ENCODE assay signal across 8 mouse cellular contexts in the genomic region with DNA sequence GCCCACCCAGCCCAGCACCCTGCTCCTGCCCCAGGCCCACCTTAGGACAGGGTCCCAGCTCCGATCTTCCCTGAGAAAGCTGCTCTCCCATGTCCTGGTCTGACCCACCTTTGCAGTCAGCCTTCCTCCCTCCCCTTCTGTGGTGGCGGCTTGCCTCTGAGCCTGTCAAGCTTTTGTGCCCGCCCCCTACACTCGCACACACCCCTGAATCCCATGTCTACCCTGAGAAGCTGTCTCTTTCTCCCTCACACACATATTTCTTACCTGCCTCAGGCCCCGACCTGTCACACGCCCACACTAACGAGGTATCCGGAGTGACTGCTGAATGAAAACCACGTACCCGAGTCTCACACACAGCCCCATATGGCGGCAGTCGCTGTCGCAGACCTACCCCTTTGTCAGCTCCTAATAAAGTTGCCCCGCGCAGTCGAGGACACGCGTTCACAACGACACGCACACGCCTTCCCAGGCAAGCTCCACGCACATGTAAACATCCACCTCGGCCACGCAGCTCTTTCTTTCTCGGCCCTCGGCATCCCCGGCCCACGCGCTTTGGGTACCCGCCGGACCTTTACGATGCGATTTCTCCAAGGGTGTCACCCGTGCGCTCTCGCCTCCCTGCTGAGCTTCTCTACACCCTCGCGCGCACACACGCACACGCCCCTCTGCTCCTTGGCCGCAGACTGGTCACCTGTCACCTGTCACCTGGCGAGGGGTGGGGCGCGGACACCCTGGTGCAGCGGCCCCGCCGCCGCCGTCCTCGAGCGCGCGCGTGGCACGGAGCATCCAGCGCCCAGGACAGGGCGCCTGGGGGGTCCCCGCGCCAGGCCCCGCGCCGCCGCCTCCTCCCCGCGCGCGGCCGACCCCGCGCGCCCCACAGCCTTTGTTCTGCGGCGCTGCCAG. TPM values are rescaled to one million over a fixed set of nuclear protein-coding genes. Genes with fewer than 3 reads are reported as not detected.
DNase-seq lines count a peak whose midpoint lies in the region; ATAC-seq lines count a peak whose summit lies in the region.

No protein-coding gene starts in this region.

- H3K4me1 ChIP-seq in lung, embryonic 16.5 days (replicated peaks; ENCODE audit: control insufficient read depth, insufficient read depth, low read length), result peaks cover 9% of the 10 kb centered on the region
- H3K4me1 ChIP-seq in heart, embryonic 15.5 days (replicated peaks), result peaks cover 18% of the 10 kb centered on the region
- peaks cover 32% of the 10 kb centered on the region for H3K4me1 ChIP-seq in limb, embryonic 13.5 days
- H3K4me1 ChIP-seq in neural tube, embryonic 14.5 days (ENCODE audit: control insufficient read depth, insufficient read depth, low read length), result peaks cover 23% of the 10 kb centered on the region

- ATAC-seq in lung, embryonic 16.5 days (ENCODE audit: low read depth), result peak; percentile 44
- ATAC-seq in heart, embryonic 15.5 days (replicated peaks; ENCODE audit: insufficient number of reproducible peaks, insufficient read depth, low FRiP score, low read depth), result peak; percentile 44; the same call in 1 of the 2 replicates
- peak; percentile 60 for ATAC-seq in limb, embryonic 13.5 days (ENCODE audit: low FRiP score, low read depth)
- ATAC-seq in neural tube, embryonic 14.5 days (ENCODE audit: low read depth), result peak; percentile 58

- H3K4me2 ChIP-seq in lung, embryonic 16.5 days (ENCODE audit: low read depth, low read length), result peak overlapping the region; percentile 100
- H3K4me2 ChIP-seq in heart, embryonic 15.5 days, result peak overlapping the region; percentile 99
- peak overlapping the region; percentile 96 for H3K4me2 ChIP-seq in limb, embryonic 13.5 days (replicated peaks)
- peak overlapping the region; percentile 93 for H3K4me2 ChIP-seq in neural tube, embryonic 14.5 days (ENCODE audit: low read depth, low read length)

- peak overlapping the region; percentile 75 for H3K4me3 ChIP-seq in lung, embryonic 16.5 days (ENCODE audit: low read length)
- peak overlapping the region; percentile 83 for H3K4me3 ChIP-seq in heart, embryonic 15.5 days
- H3K4me3 ChIP-seq in limb, embryonic 13.5 days, result peak overlapping the region; percentile 87
- peak overlapping the region; percentile 79 for H3K4me3 ChIP-seq in neural tube, embryonic 14.5 days (ENCODE audit: low read depth, low read length)

- no peak overlapping the region for H3K27ac ChIP-seq in lung, embryonic 16.5 days (ENCODE audit: low read length)
- no peak overlapping the region for H3K27ac ChIP-seq in heart, embryonic 15.5 days
- H3K27ac ChIP-seq in limb, embryonic 13.5 days, result 0 out of 2 replicates have a peak overlapping the region, but pooled peaks have one; percentile 15
- H3K27ac ChIP-seq in neural tube, embryonic 14.5 days (ENCODE audit: low read depth, low read length), result peak overlapping the region; percentile 95

- peak; percentile 34 for DNase-seq in adrenal gland, postnatal 10 days
- DNase-seq in adrenal gland, postnatal 25 days, result no peak
- DNase-seq in lung, postnatal 14 days, result no peak
- DNase-seq in B cell, adult 2 months, result no peak

- WGBS in lung, embryonic 16.5 days, result 5% methylated on average over 58 of the region's 74 CpGs
- 4% methylated on average over 67 of the region's 74 CpGs for WGBS in heart, embryonic 15.5 days
- 1% methylated on average over 72 of the region's 74 CpGs for WGBS in limb, embryonic 13.5 days
- 2% methylated on average over 42 of the region's 74 CpGs for WGBS in neural tube, embryonic 14.5 days

- 0 out of 2 replicates have a peak, but pooled peaks cover 2% of the 10 kb centered on the region for H3K9me3 ChIP-seq in lung, embryonic 16.5 days (ENCODE audit: control insufficient read depth, low read length)
- no peaks in the 10 kb centered on the region for H3K9me3 ChIP-seq in heart, embryonic 15.5 days (replicated peaks)
- no peaks in the 10 kb centered on the region for H3K9me3 ChIP-seq in limb, embryonic 13.5 days
- H3K9me3 ChIP-seq in neural tube, embryonic 14.5 days (ENCODE audit: control insufficient read depth, low read length), result no peaks in the 10 kb centered on the region

- peak overlapping the region; percentile 77 for H3K9ac ChIP-seq in lung, embryonic 16.5 days (ENCODE audit: low read length)
- H3K9ac ChIP-seq in heart, embryonic 15.5 days, result peak overlapping the region; percentile 83
- peak overlapping the region; percentile 89 for H3K9ac ChIP-seq in limb, embryonic 13.5 days
- peak overlapping the region; percentile 99 for H3K9ac ChIP-seq in neural tube, embryonic 14.5 days (replicated peaks; ENCODE audit: low read depth, low read length)

- peaks cover 19% of the 10 kb centered on the region for H3K27me3 ChIP-seq in lung, embryonic 16.5 days (ENCODE audit: control insufficient read depth, insufficient read depth, low read depth, low read length)
- peaks cover 21% of the 10 kb centered on the region for H3K27me3 ChIP-seq in heart, embryonic 15.5 days
- H3K27me3 ChIP-seq in limb, embryonic 13.5 days, result peaks cover 10% of the 10 kb centered on the region
- H3K27me3 ChIP-seq in neural tube, embryonic 14.5 days (ENCODE audit: control insufficient read depth, insufficient read depth, low read length), result no peaks in the 10 kb centered on the region

- H3K36me3 ChIP-seq in lung, embryonic 16.5 days (ENCODE audit: control insufficient read depth, insufficient read depth, low read length), result no peaks in the 10 kb centered on the region
- H3K36me3 ChIP-seq in heart, embryonic 15.5 days, result no peaks in the 10 kb centered on the region
- H3K36me3 ChIP-seq in limb, embryonic 13.5 days, result no peaks in the 10 kb centered on the region
- H3K36me3 ChIP-seq in neural tube, embryonic 14.5 days (ENCODE audit: control insufficient read depth, insufficient read depth, low read length), result no peaks in the 10 kb centered on the region

RNA-seq across cellular contexts. Expression of a gene that starts 0.6 kb away (rescaled TPM):
- total RNA-seq in adrenal gland, postnatal 10 days (2021), result 10 to 100 TPM; 27.8 to 28.3 TPM
- total RNA-seq in adrenal gland, postnatal 25 days (2021), result 31.4 and 33.5 TPM in 2 replicates
- 27.1 and 35.1 TPM in 2 replicates for polyA plus RNA-seq in lung, embryonic 16.5 days (2015; fragmentation: Nextera tagmentation; extraction: Ambion mirVana)
- 42.5 and 52.5 TPM in 2 replicates for polyA plus RNA-seq in heart, embryonic 15.5 days (2015; fragmentation: Nextera tagmentation; extraction: Ambion mirVana)
- polyA plus RNA-seq in limb, embryonic 13.5 days (2015; fragmentation: Nextera tagmentation; extraction: Ambion mirVana), result 108 and 114 TPM in 2 replicates
- polyA plus RNA-seq in neural tube, embryonic 14.5 days (2014; fragmentation: Nextera tagmentation; extraction: Ambion mirVana), result 579 and 634 TPM in 2 replicates

RNA-seq across cellular contexts. Expression of a gene that starts 24.4 kb away (rescaled TPM):
- total RNA-seq in adrenal gland, postnatal 10 days (2021), result 10 to 100 TPM; 50.0 to 53.5 TPM
- total RNA-seq in adrenal gland, postnatal 25 days (2021), result 48.6 and 50.9 TPM in 2 replicates
- polyA plus RNA-seq in lung, embryonic 16.5 days (2015; fragmentation: Nextera tagmentation; extraction: Ambion mirVana), result 119 and 125 TPM in 2 replicates
- polyA plus RNA-seq in heart, embryonic 15.5 days (2015; fragmentation: Nextera tagmentation; extraction: Ambion mirVana), result 68.2 and 94.2 TPM in 2 replicates
- 144 and 146 TPM in 2 replicates for polyA plus RNA-seq in limb, embryonic 13.5 days (2015; fragmentation: Nextera tagmentation; extraction: Ambion mirVana)
- 15.1 and 22.6 TPM in 2 replicates for polyA plus RNA-seq in neural tube, embryonic 14.5 days (2014; fragmentation: Nextera tagmentation; extraction: Ambion mirVana)

RNA-seq across cellular contexts. Expression of a gene that starts 27.8 kb away (rescaled TPM):
- 10 to 100 TPM; 61.0 to 74.0 TPM for total RNA-seq in adrenal gland, postnatal 10 days (2021)
- 127 and 136 TPM in 2 replicates for total RNA-seq in adrenal gland, postnatal 25 days (2021)
- polyA plus RNA-seq in lung, embryonic 16.5 days (2015; fragmentation: Nextera tagmentation; extraction: Ambion mirVana), result 80.1 and 85.3 TPM in 2 replicates
- 41.4 and 54.7 TPM in 2 replicates for polyA plus RNA-seq in heart, embryonic 15.5 days (2015; fragmentation: Nextera tagmentation; extraction: Ambion mirVana)
- polyA plus RNA-seq in limb, embryonic 13.5 days (2015; fragmentation: Nextera tagmentation; extraction: Ambion mirVana), result 89.5 and 89.6 TPM in 2 replicates
- polyA plus RNA-seq in neural tube, embryonic 14.5 days (2014; fragmentation: Nextera tagmentation; extraction: Ambion mirVana), result 54.2 and 58.0 TPM in 2 replicates

RNA-seq across cellular contexts. Expression of a gene that starts 32.4 kb away (rescaled TPM):
- 10 to 100 TPM; 21.9 to 30.5 TPM for total RNA-seq in adrenal gland, postnatal 10 days (2021)
- 40.6 and 43.0 TPM in 2 replicates for total RNA-seq in adrenal gland, postnatal 25 days (2021)
- 49.5 and 50.4 TPM in 2 replicates for polyA plus RNA-seq in lung, embryonic 16.5 days (2015; fragmentation: Nextera tagmentation; extraction: Ambion mirVana)
- 21.7 and 27.3 TPM in 2 replicates for polyA plus RNA-seq in heart, embryonic 15.5 days (2015; fragmentation: Nextera tagmentation; extraction: Ambion mirVana)
- polyA plus RNA-seq in limb, embryonic 13.5 days (2015; fragmentation: Nextera tagmentation; extraction: Ambion mirVana), result 28.0 and 30.2 TPM in 2 replicates
- polyA plus RNA-seq in neural tube, embryonic 14.5 days (2014; fragmentation: Nextera tagmentation; extraction: Ambion mirVana), result 40.7 and 42.4 TPM in 2 replicates

Comparison
In these comparisons a context has a peak if more than half of its experiments do, and no peak if none do; other contexts are left out.
1. H3K27ac ChIP-seq: peak in limb, embryonic 13.5 days (single experiment) and neural tube, embryonic 14.5 days (single experiment); none in lung, embryonic 16.5 days (single experiment) and heart, embryonic 15.5 days (single experiment).
2. Peak in every context shown above with its lines, with median percentiles within 50 percentile points of each other: ATAC-seq, H3K4me2 ChIP-seq, H3K4me3 ChIP-seq and H3K9ac ChIP-seq.